Mouse (Mus musculus): ENCODE results near the gene B3gnt7.

DNA sequence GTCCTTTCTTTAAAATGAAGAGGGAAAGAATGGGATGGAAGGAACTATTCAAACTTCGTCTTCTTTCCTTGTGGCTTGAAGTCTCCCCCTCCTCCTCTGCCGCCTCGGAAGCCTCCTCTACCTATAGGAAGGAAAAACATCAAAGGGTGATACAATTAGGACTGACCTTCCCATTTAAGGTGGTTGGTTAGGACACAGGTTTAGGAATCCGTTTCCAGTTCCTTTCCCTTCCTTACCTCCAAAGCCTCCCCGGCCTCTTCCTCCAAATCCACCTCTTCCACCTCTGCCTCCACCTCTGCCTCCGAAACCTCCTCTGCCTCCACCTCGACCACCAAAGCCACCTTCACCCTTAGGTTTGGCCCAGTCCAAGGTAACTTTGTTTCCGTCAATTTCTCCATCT, 47.9 kb downstream of the B3gnt7 start:
- TF ChIP-seq POLR2A (IDR thresholded peaks at IDR 0.05; ENCODE audit: insufficient read length, low read depth) (no peak), TCF3 (IDR thresholded peaks at IDR 0.05; ENCODE audit: insufficient read length, low read depth) (no peak), MAX (IDR thresholded peaks at IDR 0.05; ENCODE audit: low read depth) (no peak), MYOD1 (IDR thresholded peaks at IDR 0.05; ENCODE audit: control insufficient read depth in 1 of 3, insufficient read length in 2 of 3, low read depth in 2 of 3) (no peak), USF1 (IDR thresholded peaks at IDR 0.05; ENCODE audit: low read depth) (no peak), MYOG (IDR thresholded peaks at IDR 0.05; ENCODE audit: control insufficient read depth in 1 of 3, insufficient read depth in 1 of 3, insufficient read length in 2 of 3, low read depth in 2 of 3) (no peak)

Data from myocyte (in vitro differentiated cells).